Mouse (Mus musculus) NIH3T3 (cell line): ENCODE data around the gene Pdcd5.

Source experiments
- DNase-seq: peaks from one replicate; pipeline ENCODE4 v3.0.0-alpha.2; 2012; ENCODE audit warnings: low read depth

The Pdcd5 gene

DNA sequence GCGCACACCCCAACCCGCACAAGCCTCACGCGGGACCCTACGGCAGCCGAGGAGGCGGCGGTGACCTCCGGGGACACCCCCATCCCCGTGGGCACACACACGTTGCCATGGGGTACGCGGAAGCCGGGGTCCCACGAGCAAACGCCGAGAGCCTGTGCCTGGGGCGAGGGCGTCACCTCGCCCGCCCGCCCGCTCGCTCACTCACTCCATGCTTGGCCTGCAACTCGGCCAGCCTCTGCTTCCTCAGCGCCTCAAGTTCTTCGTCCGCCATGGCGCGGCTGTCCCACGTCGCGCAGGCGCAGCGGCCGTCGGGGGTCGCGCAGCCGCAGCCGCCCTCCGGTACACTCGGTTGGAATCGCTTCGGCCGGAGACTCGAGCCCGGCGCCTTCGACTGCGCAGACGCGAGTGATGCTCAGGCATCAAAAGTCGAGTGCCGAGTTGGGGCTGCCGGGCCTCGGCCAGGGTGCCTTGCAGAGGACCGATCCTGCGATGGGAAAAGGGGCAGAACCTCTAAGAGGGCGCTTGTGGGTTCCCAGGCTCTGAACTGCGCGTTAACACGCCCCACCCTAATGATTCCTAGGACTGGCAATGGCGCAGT is at the start of gene Pdcd5:
TSS of gene Pdcd5 (minus strand) at position 421 of the 598 bp plus-strand sequence.
- peak; percentile 98 for DNase-seq

DNA sequence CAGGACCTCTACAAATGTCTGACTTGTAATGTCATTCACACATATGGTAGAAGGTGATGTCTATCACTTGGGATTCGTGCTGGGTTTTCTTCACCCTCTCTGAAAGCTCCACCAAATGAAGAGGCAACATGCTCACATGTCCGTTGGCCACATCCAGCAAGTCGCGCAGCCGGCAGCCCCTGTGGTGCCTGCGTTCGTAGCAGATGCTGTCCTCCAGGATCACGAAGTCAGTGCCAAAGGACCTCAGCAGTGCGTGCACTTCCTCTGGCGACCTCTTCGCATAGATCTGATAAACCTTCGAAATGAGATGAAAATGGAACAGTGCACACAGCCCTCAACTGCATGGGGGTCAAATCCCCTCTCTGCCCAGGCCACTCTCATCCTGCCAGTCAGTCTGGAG is 45.3 kb upstream of the Pdcd5 start:
- no peak for DNase-seq

DNA sequence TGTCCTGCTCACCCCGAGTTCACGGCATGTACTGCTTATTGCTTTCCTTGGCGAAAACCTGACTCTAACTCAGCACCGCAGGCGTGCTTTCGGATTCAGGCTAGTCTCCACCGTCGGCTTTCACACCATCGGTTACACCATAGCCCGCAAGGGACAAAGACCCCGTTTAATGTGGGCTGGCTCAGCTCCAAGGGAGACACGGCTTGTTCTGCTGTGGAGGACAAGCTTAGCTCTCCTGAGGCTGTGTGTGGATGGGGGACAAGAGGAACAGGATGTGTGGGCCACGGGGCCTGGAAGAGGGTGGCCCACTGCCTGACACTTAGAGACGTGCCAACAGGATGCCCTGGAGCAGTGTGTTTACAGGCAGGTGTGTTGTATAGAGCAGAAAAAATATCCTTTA is 44.8 kb upstream of the Pdcd5 start:
- no peak for DNase-seq

DNA sequence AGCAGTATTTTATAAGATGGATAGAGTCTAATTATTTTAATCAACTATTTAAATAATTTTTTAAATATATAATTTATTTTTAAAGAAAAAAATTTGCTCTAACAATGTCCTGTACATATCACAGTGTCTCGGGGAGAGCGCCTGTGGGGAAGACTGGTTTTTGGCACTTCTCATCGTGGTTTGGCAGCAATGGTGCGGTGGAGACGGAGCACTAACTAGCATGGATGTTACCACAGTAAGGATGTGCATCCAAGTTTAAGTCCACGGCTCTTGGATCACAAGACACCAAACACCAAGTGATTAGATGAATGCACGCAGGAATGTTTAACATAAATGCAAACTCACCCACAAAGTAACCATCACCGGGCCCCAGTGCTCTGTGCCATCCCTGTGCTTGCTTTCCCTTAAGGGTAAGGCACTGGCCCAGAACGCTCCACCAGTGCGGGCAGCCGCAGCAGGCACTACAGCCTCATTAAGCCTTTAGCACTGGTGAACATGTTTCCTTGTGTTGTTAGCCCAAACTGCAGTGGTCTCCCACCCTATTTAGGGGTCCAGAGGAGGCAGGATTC is 41.5 kb upstream of the Pdcd5 start:
- no peak for DNase-seq

DNA sequence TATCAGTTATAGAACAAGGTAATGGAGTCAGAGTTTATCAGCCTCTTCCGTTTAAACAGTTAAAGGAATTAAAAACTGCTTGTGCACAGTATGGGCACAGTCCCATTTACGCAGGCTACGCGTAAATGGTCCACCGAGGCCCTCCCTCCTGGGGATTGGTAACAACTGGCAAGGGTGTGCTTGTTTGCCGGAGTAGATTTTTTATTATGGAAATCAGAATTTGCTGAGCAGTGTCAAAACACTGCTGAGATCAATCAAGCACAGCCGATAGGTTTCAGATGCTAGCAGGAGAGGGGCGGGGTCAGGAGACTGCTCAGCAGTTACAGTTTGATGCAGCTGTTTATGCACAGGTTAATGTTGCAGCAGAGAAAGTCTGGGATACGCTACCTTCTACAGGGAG is 41.0 kb upstream of the Pdcd5 start:
- DNase-seq: no peak

DNA sequence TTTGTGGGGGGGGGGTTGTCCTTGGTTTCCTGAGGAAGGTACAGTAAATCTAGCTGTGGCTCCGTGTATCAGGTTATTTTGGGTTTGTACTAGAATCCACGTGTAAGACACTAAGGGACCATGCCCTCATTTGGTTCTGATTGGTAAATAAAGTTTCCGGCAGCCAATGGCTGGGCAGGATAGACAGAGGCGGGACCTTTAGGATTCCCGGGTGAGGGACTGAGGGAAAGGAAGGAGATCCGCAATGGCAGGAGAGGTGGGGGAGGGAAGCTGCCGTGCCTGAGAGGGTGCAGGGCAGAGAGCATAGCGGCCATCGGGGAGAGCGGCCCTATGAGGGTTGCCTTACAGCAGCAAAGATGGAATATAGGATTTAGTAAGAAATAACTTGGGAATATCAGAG is 39.9 kb upstream of the Pdcd5 start:
- DNase-seq: no peak

DNA sequence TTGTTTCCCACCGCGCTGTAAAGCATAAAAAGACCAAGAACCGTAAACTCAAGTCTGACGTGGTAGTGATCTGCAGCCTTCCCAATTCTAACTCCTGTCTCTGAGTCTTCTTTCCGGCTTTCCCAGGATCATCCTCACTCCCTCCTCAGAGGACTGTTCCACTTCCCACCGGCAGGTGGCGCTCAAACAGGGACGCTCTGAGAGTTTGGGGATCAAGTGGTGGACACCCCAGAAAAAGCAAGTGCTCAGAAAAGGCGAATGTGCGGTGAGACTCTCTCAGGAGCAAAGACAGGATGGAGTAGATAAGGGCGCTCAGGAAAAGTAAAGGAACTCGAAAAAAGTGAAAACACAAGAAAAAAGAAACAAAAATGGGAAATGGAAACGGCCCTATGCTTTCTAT is 39.4 kb upstream of the Pdcd5 start:
- DNase-seq: peak; percentile 73

DNA sequence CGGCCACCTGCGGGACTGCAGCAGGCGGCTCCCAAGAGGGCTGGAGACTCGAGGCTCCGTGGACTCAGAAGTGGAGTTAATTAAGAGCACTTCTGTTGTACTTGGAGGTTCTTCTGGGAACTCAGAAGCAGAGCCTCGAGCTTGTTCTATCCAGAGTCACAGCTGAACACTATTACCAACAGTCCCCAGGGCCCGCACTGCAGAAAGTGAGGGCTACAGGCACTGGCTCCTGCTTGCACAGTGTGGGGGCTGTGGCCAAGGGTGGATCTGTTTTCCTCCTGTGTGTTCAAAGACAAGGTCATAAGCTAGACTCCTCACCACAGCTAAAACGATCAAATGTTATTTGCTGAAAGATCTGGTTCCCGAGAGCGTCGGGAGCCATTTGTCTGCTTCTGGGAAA is 38.9 kb upstream of the Pdcd5 start:
- DNase-seq: no peak

DNA sequence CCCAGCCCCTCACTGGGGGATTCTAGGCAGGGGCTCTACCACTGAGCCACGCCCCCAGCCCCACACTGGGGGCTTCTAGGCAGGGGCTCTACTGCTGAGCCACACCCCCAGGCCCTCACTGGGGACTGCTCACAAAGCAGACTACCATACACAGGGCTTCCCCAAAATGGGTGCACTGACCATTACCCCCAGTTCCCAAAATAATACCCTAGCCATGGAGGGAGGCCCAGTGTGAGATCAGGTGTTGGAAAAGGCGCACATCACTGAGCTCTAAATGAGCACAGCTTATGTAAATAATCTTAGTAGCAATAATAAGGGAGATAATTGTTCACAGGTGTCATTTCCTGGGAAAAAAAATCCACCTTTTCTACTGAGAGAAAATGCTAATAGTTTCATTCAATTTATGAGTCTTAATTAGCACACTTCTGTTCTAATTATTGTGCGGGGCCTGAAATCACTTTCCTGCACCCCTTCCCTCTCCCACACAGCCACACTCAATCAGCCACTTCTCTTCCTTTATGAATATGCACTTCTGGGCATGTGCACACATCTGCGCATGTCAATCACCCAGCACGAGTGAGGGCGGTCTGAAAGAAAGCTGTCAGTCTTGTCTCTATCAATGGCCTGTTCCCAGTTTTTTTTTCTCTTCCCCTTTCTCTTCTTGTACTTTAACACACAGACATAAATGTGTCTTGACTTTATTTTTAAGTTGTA is 36.2 kb upstream of the Pdcd5 start:
- DNase-seq: no peak

DNA sequence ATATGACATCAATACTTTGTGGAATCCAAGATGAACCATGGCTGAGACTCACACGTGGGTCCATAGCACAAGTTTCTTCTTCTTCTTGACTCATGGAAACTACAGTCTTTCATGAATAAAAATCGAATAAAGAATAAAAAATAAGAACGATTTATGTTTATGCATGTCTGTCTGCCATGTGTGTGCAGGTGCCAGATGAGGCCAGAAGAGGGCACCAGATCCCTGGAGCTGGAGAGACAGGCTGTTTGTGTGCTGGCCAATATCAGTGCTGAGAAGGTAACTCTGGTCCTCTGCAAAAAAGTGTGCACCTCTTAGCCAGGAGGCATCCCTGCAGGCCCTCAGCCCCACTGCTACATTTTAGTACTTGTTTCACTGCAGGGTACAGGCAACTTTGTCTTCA is 34.2 kb upstream of the Pdcd5 start:
- DNase-seq: peak; percentile 30

DNA sequence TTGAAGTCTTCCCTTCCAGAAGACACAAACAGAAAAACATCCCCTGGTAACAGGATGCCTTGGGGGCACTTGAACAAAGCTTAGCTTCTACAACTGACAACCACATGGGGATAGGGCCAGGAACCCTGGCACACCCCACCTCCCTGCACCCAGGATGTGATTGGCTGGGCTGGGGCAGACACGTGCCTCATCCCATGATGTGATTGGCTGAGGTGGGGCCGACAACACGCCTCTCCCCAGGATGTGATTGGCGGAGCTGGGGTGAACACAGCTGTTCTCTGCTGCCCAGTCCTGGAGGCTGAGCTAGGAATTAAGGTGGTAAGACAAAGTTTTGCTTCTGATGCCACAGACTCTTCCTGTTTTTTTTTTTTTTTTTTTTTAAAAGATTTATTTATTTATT is 31.7 kb upstream of the Pdcd5 start:
- no peak for DNase-seq

DNA sequence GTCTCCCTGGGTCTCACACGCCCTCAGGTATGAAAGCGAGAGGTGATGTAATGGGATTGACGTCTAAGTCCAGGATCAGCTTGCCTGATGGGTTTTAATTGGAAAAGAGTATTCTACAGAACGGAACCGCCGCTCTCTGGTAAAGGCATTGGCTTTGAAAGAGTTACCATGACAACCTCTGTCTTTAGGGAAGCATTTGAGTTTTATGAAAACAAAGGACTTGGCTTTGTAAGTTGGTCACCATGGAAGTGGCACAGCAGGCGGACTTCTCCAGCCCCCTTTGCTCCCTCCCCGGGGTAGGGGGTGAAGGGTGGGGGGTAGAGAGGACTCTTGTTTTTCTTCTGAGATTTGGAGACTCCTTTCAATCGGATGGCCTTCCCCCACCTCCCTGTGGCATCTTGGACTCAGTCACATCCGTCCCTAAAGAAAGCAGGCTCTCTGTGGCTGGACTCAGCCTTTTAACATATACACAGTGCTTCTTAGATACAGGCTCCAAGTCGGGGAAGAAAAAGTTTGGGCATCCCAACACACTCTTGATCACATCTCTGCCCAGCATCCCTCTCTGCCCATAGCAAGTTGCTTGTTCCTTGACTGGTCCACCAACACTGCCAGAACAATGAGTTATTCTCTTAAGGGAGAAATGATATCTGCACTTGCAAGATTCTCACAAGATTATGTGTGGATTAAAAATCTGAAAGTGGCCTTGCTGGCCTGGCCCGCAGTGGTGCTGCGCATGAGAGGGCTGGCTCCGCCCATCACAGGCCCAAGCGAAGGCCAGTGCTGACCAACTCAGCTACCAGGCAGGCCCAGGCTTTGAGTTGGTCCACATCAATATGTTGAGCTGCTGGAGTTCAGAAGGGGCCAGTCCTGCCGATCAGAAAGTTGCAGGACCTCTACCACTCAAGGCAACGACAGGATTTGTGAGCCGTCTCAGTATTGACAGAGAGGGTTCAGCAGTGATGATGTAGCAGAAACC is 21.0 kb upstream of the Pdcd5 start:
- no peak for DNase-seq

DNA sequence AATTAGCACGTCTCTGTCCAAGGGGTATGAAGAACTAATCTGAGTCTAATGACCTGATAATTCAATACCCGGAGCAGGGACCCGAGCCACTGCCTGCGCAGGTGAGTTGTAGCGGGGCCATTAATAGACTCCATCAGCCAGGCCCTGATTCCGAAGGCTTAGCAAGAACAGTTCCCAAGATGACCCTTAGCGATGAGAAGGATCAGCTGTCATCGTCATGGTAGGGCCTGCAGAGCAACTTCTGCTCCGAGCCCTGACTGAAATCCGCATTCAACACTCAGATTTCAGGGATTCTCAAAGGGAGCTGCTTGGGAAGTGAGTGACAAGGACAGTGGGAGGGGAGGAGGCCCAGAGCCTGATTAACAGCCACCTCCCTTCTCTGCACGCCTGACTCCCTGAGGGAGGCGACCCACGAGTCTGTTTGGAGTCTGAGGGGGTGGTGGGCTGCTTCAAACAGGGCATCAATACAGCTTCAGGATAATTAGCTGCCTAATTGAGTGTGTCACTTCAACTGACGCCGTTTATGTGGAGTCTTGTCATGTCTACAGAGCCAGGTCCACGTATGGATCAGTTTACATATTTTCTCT is 16.6 kb upstream of the Pdcd5 start:
- DNase-seq: no peak

DNA sequence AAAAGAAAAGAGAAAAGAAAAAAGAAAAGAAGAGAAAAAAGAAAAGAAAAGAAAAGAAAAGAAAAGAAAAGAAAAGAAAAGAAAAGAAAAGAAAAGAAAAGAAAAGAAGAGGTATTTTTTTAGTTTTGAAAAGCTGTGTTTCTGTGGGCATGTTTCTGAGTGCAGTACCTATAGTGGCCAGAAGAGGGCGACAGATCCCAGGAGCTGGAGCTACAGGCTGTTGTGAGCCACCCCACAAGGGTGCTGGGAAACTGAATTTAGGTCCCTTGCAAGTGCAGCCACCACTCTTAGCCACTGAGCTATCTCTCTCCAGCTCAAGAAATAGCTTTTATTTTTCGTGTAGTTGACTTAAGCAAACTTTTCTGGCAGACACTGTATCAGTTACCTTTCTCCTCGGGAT is 11.9 kb upstream of the Pdcd5 start:
- DNase-seq: peak; percentile 51

DNA sequence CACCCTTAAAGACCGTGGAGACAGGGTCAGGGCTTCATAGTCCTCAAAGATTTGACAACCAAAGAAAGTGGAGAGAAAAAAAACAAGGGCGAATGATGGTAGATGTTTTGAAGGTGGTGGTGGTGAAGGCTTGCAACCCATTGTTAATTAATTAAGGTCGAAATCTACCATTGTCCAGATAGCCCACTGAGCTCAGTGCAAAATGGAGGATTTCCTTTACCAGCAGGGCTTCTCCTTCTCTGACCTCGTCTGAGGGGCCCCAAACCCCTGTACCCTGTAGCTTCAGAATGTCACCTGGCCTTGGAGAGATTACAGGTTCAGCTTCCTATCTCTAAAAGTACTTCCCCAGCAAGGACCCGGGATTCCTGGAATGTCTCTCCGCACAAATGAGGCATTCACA is 10.5 kb upstream of the Pdcd5 start:
- no peak for DNase-seq

DNA sequence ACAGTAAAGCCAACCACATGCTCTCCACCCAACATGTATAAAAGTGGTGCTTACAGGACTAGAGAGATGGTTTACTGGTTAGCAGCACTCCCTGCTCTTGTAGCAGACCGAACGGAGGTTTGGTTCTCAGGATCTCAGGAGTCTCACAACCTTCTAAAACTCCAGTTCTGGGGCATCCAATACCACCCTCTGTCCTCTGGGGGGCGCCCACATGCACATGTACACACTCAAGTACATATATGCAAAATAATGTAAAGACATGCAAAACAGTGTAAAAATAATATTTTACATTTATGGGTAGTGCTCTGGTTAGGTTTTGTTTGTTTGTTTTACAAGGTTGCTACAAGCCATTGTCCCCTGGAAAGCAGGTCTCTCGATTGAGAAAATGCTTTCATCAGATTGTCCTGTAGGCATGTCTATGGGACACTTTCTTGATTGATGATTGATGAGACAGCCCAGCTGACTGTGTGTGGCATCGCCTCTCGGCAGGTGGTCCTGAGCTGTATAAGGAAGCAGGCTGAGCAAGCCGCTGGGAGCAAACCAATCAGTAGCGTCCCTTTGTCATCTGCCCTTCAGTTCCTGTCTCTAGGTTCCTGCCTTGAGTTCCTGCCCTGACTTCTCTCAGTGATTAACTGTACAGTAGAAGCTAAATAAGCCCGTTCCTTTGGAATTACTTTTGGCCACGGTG is 4.4 kb upstream of the Pdcd5 start:
- DNase-seq: peak; percentile 48

DNA sequence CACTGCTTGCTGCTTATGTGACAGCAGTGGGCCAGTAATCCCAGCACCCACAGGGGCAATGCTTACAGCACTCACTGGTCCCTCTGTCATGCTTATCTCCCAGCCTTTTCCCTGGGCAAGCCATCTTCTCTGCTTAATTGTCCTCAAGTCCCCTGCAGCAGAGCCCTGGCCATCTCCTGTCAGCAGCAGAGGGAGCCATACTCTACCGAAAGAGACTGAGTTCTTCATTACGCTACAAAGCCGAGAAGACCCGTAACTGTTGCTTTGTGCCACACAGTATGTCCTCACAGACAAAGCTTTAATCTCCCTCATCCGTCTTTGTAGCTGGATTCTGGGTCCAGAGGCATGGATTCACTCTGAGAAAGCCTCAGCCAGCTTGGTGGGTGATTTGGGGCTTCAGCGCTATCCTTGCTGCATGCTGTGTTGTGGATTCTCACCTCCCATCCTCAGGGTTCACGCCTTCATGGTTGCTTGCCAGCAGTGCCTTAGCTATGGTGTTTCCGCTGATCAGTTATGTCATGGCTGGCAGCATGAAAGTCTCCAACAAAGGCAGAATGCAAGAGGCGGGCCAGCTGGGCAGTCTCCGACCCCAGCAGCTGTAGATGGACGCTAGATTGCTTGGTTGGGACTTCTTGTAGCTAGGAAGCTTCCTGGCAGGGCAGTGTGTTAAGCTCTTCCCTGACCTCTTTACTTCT is 3.5 kb upstream of the Pdcd5 start:
- peak; percentile 12 for DNase-seq

DNA sequence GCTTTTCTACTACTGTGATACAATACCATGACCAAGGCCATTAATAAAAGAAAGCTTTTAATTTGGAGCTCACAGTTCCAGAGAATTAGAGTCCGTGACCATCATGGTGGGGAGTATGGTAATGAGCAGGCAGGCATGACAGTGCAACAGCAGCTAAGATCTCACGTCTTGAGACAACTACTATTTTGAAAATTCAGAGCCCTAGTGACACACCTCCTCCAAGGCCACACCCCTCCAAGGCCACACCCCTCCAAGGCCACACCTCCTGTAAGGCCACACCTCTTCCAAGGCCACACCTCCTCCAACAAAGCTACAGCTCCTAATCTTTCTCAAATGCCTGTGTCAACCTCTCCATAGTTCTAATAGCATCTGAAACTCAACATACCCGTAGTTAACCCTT is 1.8 kb upstream of the Pdcd5 start:
- peak; percentile 69 for DNase-seq

DNA sequence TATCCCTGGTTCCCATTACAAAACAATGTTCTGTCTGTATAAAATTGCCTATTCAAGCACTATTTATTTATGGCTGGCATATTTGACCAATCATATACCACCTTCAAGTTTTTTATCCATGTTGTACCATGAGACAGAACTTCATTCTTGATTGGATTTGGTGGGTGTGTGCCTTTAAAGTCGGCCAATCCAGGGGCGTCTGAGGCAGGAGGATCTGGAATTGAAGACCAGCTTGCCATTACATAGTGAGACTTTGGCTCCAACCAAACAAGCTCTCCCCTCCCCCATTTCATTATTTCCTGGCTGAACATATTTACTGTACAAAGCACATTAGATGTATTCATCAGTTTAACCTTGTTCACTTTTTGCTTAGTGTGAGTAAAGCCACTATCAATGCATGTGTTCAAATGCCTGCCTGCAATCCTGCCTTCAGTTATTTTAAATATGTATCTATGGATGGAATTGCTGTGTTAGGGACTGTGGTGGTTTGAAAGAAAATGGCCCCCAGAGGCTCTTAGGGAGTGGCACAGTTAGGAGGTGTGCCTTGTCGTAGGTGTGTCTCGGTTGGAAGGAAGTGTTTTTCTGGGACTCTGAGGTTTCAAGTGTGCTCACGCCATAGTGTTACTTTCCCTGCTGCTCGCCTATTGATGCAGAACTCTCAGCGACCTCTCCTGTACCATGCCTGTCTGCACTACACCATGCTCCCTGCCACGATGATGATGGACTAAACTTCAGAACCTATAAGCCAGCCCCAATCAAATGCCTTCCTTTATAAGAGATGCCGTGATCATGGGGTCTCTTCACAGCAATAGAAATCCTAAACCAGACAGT is 1.1 kb upstream of the Pdcd5 start:
- DNase-seq: no peak
